Mouse (Mus musculus): ENCODE data around the gene Ins2. TPM values are rescaled to one million over a fixed set of nuclear protein-coding genes. Genes with fewer than 3 reads are reported as not detected.

Ins2 gene
- polyA plus RNA-seq, 1 experiment from 2014 or later, result 236 TPM

DNA sequence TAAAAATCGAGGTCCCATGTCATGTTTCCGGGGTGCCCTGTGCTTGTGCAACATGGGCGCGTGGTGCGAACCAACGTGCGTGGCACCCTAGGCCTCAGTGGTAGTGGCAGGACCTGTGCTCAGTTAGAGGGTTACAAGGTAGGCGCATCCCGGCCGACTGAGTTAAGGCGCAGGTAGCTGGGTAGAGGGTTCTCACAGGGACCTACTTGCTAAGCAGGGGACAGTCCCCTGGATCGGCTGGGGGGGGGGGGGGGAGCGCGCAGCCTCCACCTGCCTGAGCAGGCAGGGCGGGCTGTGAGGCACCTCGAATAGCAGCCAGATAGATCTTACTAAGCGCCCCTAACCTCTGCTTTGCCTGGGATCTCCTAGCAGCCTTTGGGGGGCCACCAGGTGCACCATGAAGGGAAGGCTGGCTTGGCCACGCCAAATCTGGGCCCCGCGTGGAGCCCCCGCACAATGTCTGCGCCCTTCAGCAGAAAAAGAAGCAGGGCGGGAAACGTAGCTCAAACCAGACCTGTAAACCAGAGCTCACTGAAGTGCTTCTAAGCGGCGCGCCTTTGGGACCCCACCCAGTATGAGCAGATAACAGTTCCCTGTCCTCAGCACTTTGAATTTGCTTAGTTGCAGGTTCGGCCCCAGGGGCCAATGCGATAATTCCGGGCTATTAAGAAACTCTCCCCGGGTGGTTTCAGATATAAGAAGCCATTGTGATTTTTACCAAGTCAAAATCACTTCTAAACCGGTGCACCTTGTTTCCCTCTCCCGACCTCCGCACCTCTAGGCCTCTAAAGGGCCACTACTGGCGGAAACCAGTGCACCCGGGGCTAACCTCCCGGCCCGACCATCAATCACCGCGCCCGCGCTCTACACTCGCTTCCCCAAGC lies 83.2 kb downstream of the Ins2 start:
- peak overlapping the region; percentile 94 for H3K27ac ChIP-seq (ENCODE audit: low read length)
- under 1% methylated on average over 41 of the region's 43 CpGs for WGBS
- H3K4me1 ChIP-seq (ENCODE audit: control insufficient read depth, insufficient read depth, low read length), result peaks cover 17% of the 10 kb centered on the region
- no peaks in the 10 kb centered on the region for H3K9me3 ChIP-seq (ENCODE audit: control insufficient read depth, low read length)
- peak overlapping the region; percentile 73 for H3K9ac ChIP-seq (ENCODE audit: low read depth, low read length)
- H3K36me3 ChIP-seq (ENCODE audit: control insufficient read depth, insufficient read depth, low read length), result no peaks in the 10 kb centered on the region
- H3K27me3 ChIP-seq (replicated peaks; ENCODE audit: control insufficient read depth, insufficient read depth, low read length), result peaks cover 62% of the 10 kb centered on the region
- peak; percentile 63 for ATAC-seq
- peak overlapping the region; percentile 76 for H3K4me2 ChIP-seq (ENCODE audit: low read depth, low read length)
- H3K4me3 ChIP-seq (ENCODE audit: low read length), result peak overlapping the region; percentile 52

DNA sequence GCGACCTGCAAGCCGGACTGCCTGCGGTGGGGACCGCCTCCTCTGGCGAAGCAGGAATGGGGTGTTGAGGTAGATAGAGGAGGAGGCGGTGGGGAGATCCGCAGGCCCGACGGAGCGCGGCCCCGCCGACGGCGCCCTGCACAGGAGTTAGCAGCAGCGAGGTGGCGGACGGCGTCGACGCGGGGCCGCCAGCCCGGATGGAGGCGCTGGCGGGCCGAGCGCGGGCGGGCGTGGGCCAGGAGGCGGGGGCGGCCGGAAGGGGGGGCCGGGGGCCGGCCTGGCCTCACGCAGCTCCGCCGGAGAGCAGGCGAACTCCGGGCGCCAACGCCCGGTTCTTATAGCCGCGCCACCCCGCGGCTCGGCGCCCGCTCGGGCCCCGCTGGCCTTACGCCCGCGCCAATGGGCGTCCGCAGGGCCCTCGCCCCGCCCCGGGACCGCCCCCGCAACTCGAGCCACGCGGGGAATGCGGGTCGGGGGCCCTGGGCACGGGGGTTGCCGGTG lies 84.0 kb downstream of the Ins2 start:
- peak overlapping the region; percentile 94 for H3K27ac ChIP-seq (ENCODE audit: low read length)
- H3K4me2 ChIP-seq (ENCODE audit: low read depth, low read length), result peak overlapping the region; percentile 76
- peak overlapping the region; percentile 52 for H3K4me3 ChIP-seq (ENCODE audit: low read length)
- no peaks in the 10 kb centered on the region for H3K36me3 ChIP-seq (ENCODE audit: control insufficient read depth, insufficient read depth, low read length)
- H3K9me3 ChIP-seq (ENCODE audit: control insufficient read depth, low read length), result no peaks in the 10 kb centered on the region
- H3K27me3 ChIP-seq (replicated peaks; ENCODE audit: control insufficient read depth, insufficient read depth, low read length), result peaks cover 62% of the 10 kb centered on the region
- peaks cover 19% of the 10 kb centered on the region for H3K4me1 ChIP-seq (ENCODE audit: control insufficient read depth, insufficient read depth, low read length)
- WGBS, result under 1% methylated on average over 52 of the region's 70 CpGs
- peak; percentile 80 for ATAC-seq
- peak overlapping the region; percentile 73 for H3K9ac ChIP-seq (ENCODE audit: low read depth, low read length)

DNA sequence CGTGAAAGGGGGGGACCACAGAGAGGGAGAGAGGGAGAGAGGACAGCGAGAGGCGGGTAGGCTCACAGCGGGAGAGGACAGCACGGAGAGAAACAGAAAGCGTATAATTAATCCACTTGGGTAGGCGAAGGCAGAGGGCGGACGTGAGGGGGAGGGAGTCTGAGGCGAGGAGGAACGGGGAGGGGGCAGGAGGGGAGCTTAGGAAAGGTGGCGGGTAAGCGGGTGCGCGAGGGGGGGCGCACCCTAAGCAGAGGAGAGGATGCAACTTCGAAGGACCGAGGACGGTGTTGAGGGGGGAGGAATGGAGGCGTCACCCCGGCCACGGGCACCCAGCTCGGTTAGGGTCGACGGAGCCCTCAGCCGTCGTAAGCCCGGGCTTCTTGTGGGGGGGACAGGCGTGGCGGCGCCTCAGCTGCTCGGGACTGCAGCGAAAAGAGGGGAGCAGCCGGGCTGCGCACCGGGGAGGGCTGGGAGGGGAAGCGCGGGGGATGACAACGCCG lies 84.5 kb downstream of the Ins2 start:
- Histone ChIP-seq H3K4me1 (ENCODE audit: control insufficient read depth, insufficient read depth, low read length) (peaks cover 17% of the 10 kb centered on the region), H3K27me3 (replicated peaks; ENCODE audit: control insufficient read depth, insufficient read depth, low read length) (peaks cover 62% of the 10 kb centered on the region), H3K36me3 (ENCODE audit: control insufficient read depth, insufficient read depth, low read length) (no peaks in the 10 kb centered on the region), H3K27ac (ENCODE audit: low read length) (peak overlapping the region; percentile 80), H3K9ac (ENCODE audit: low read depth, low read length) (peak overlapping the region; percentile 73), H3K4me2 (ENCODE audit: low read depth, low read length) (peak overlapping the region; percentile 76), H3K4me3 (ENCODE audit: low read length) (peak overlapping the region; percentile 52), H3K9me3 (ENCODE audit: control insufficient read depth, low read length) (no peaks in the 10 kb centered on the region)
- WGBS, result 1% methylated on average over 37 of the region's 40 CpGs
- peak; percentile 2; the same call in 1 of the 2 replicates for ATAC-seq

DNA sequence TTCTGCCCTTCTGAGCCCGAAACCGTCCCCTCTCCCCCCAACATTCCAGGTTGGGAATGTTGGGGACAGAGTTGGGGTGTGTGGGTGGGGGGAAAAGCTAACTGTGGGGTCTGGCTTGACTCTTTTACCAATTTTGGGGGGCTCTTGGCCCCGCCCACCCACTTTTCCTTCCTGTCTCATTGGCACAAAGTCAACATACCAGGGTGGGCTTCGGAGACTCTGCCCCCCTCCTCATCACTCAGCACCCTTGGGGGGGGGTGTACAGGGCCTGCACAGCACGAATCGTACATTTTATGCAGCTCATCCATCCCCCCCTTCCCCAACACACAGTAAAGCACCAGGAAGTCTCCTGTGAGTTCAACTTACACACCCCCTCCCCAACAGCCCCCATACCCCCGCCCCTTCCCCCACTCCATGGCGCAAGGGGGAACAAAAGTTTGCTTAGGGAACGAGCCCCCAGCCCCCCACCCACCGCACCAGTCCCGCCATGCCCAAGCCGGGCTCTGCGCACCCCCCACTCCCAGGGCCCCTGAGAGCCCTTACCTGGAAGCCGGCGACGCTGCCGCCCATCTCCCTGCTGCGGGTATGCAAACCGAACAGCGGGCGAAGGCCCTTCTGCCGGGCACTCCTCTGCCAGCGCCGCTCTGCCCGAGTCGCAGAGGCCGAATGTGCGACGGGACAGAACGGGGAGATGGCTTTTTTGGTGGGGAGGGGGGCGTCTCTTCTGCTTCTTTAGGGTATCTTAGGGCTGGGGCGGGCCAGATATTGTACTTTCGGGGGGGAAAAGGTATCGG lies 85.2 kb downstream of the Ins2 start:
- Histone ChIP-seq H3K27me3 (replicated peaks; ENCODE audit: control insufficient read depth, insufficient read depth, low read length) (peaks cover 61% of the 10 kb centered on the region), H3K4me1 (ENCODE audit: control insufficient read depth, insufficient read depth, low read length) (peaks cover 17% of the 10 kb centered on the region), H3K27ac (ENCODE audit: low read length) (peak overlapping the region; percentile 80), H3K4me3 (ENCODE audit: low read length) (peak overlapping the region; percentile 52), H3K9ac (ENCODE audit: low read depth, low read length) (peak overlapping the region; percentile 73), H3K9me3 (ENCODE audit: control insufficient read depth, low read length) (no peaks in the 10 kb centered on the region), H3K4me2 (ENCODE audit: low read depth, low read length) (peak overlapping the region; percentile 76), H3K36me3 (ENCODE audit: control insufficient read depth, insufficient read depth, low read length) (no peaks in the 10 kb centered on the region)
- no peak for ATAC-seq
- 1% methylated on average over 34 of the region's 34 CpGs for WGBS

DNA sequence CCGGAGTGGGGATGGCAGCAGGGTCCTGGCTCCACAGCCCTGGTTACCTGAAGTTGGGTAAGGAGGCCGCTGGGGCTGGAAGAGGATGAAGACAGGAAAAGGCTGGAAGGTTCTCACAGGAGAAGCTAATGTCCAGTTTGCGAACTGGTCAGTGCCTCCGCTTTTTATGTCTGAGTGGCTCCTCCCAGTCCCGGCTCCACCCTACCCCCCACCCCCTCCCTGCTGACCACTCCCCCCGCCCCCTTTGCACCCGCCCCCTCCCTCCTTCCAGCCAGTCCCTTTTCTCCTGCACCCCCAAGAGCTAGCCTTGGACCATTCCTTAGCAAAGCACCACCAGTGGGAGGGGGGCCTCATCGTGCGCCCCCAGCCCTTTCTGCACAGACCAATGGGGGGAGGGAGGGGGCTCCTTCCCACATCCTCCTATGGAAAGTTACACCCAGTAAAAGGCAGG lies 85.8 kb downstream of the Ins2 start:
- H3K27ac ChIP-seq (ENCODE audit: low read length), result peak overlapping the region; percentile 80

DNA sequence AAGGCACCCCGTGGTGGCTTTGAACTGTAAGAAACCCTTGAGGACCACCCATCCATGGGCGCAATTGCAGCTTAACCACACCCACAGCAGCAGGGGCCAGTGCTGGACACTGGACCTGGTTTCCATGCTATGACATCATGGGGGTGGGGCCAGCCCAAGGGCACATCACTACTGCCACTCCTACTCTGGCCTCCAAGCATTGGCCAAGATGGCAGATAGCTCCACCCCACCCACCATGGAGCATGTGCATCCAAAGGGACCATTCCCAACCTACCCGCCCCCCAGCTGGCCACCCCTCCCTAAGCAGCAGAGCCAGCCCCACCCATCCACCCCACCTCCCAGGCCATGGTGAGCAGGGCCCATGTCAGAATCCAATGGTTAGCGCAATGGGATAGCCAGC lies 87.1 kb downstream of the Ins2 start:
- peak overlapping the region; percentile 52 for H3K4me3 ChIP-seq (ENCODE audit: low read length)
- H3K27ac ChIP-seq (ENCODE audit: low read length), result peak overlapping the region; percentile 75
- no peaks in the 10 kb centered on the region for H3K9me3 ChIP-seq (ENCODE audit: control insufficient read depth, low read length)
- H3K36me3 ChIP-seq (ENCODE audit: control insufficient read depth, insufficient read depth, low read length), result no peaks in the 10 kb centered on the region; the same call in 1 of the 2 replicates
- WGBS, result 26% methylated on average over 4 of the region's 4 CpGs
- peaks cover 17% of the 10 kb centered on the region for H3K4me1 ChIP-seq (ENCODE audit: control insufficient read depth, insufficient read depth, low read length)
- H3K27me3 ChIP-seq (replicated peaks; ENCODE audit: control insufficient read depth, insufficient read depth, low read length), result peaks cover 52% of the 10 kb centered on the region
- H3K9ac ChIP-seq (ENCODE audit: low read depth, low read length), result peak overlapping the region; percentile 63
- peak overlapping the region; percentile 55 for H3K4me2 ChIP-seq (ENCODE audit: low read depth, low read length)
- peak; percentile 39 for ATAC-seq

More for the DNA sequence above, 85.8 kb downstream of the Ins2 start:
- Histone ChIP-seq H3K27me3 (replicated peaks; ENCODE audit: control insufficient read depth, insufficient read depth, low read length) (peaks cover 56% of the 10 kb centered on the region), H3K9me3 (ENCODE audit: control insufficient read depth, low read length) (no peaks in the 10 kb centered on the region), H3K4me3 (ENCODE audit: low read length) (peak overlapping the region; percentile 52), H3K4me1 (ENCODE audit: control insufficient read depth, insufficient read depth, low read length) (peaks cover 17% of the 10 kb centered on the region), H3K9ac (ENCODE audit: low read depth, low read length) (peak overlapping the region; percentile 73), H3K4me2 (ENCODE audit: low read depth, low read length) (peak overlapping the region; percentile 76), H3K36me3 (ENCODE audit: control insufficient read depth, insufficient read depth, low read length) (no peaks in the 10 kb centered on the region)
- 9% methylated on average over 7 of the region's 9 CpGs for WGBS
- ATAC-seq, result 0 out of 2 replicates have a peak, but pooled peaks have one; percentile 12

DNA sequence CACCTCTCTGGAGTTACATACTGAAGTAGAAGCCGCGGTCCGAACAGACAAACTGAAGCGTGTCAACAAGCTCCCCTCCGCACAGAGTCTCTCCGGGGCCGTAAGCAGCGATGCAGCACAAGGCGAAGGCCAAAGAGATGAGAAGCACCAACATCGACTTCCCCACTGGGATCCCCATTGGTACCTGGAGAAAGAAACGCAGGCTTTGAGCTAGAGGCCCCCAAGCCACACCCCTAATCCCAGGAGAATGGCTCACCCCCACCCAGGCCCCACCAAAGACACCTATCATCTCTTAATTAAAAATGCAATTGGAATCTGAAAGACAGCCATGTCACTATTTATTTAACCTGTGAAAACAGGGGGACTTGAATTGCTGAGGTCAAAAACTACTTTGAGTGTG lies 87.5 kb downstream of the Ins2 start:
- 15% methylated on average over 11 of the region's 11 CpGs for WGBS
- ATAC-seq, result no peak

DNA sequence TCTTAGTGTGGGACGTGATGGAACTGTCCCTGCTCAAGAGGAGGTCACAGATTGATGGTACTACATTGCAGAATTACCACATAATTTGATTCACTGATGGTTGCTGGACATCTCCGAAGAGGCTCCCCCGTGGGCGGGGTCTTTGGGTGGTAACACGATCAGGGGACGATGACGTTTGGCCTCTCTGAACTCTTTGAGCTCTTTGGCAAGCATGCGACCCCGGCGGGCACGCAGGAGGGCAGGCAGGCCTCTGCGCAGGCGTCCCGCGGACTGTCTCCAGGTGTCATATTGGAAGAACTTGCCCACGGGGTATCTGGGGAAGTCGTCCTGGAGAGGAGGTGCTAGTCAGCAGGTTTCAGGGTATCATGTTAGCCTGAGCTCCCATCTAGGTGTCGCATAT lies 89.5 kb downstream of the Ins2 start:
- Histone ChIP-seq H3K36me3 (ENCODE audit: control insufficient read depth, insufficient read depth, low read length) (no peaks in the 10 kb centered on the region; the same call in 1 of the 2 replicates), H3K27ac (ENCODE audit: low read length) (peak overlapping the region; percentile 63; the same call in 1 of the 2 replicates), H3K4me3 (ENCODE audit: low read length) (peak overlapping the region; percentile 52; the same call in 1 of the 2 replicates), H3K4me1 (ENCODE audit: control insufficient read depth, insufficient read depth, low read length) (0 out of 2 replicates have a peak, but pooled peaks cover 3% of the 10 kb centered on the region), H3K9me3 (ENCODE audit: control insufficient read depth, low read length) (no peaks in the 10 kb centered on the region), H3K9ac (ENCODE audit: low read depth, low read length) (peak overlapping the region; percentile 63; the same call in 1 of the 2 replicates), H3K4me2 (ENCODE audit: low read depth, low read length) (no peak overlapping the region), H3K27me3 (replicated peaks; ENCODE audit: control insufficient read depth, insufficient read depth, low read length) (peaks cover 35% of the 10 kb centered on the region; the same call in 1 of the 2 replicates)
- 20% methylated on average over 18 of the region's 18 CpGs for WGBS
- ATAC-seq, result no peak

More for the DNA sequence above, 87.5 kb downstream of the Ins2 start:
- Histone ChIP-seq H3K27me3 (replicated peaks; ENCODE audit: control insufficient read depth, insufficient read depth, low read length) (peaks cover 48% of the 10 kb centered on the region), H3K27ac (ENCODE audit: low read length) (peak overlapping the region; percentile 63), H3K36me3 (ENCODE audit: control insufficient read depth, insufficient read depth, low read length) (no peaks in the 10 kb centered on the region; the same call in 1 of the 2 replicates), H3K9ac (ENCODE audit: low read depth, low read length) (peak overlapping the region; percentile 63), H3K4me3 (ENCODE audit: low read length) (peak overlapping the region; percentile 52), H3K4me2 (ENCODE audit: low read depth, low read length) (peak overlapping the region; percentile 55), H3K9me3 (ENCODE audit: control insufficient read depth, low read length) (no peaks in the 10 kb centered on the region), H3K4me1 (ENCODE audit: control insufficient read depth, insufficient read depth, low read length) (peaks cover 16% of the 10 kb centered on the region)

All from intestine, embryonic 16.5 days (tissue).